Mouse (Mus musculus) frontal cortex, postnatal 14 days (tissue): Measurements from ENCODE around the gene Cenpa.
"Not testable (repeated sequence)": the region's sequence is repeated elsewhere in the genome, so short reads cannot be mapped to it uniquely, and the experiment has no call there.

Experiments
- DNase-seq, 2 experiments: peaks; one replicate each; pipeline ENCODE4 v3.0.0; 2022; ENCODE audit warnings: low spot score in 2 of 2

Gene Cenpa

DNA sequence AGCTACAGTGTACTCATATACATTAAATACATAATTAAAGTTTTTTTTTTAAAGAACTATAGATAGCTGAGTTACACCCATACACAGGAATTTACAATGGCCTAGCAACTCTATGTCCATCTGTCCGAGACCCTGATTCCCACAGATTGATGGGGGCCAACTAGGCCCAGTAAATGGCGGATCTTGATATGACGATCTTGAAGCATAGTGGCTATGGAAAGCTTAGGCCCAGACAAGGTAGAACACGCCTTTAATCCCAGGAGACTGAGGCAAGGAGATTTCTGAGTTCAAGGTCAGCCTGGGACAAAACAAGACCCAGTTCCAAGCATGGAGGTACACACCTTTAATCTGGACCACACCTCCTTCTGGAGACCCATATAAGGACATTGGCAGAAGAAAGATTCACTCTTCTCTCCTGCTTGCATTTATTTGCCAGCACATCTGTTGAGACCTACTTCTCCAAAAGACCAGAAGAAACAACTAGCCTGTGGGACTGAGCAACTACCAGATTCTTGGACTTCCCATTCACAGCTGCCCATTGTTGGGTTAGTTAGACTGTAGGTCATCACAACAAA, 12.2 kb downstream of the Cenpa start:
- no peak for DNase-seq

- DNase-seq: no peak
Measured at GRCm38 (mm10) chr5:30679593-30679992, 13.0 kb downstream of the Cenpa start.

DNA sequence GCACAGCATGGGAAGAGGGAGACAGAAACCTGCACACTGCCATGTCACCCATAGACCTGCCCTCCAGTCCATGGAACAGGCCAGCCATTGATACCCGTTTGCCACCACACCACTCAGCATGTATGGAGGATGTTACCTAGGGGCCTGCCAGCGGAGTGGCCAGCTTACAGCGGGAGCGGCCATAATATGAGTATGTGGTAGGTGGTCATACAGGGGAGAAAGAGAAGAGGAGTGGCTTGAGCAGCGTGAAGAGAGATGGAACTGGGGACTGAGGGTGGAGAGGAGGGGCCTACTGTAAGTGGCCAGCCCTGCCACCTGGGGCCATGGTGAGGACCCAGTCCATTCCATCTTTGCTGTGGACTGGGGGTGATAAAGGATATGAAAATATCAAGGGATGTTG, 15.4 kb downstream of the Cenpa start:
- DNase-seq: no peak

DNA sequence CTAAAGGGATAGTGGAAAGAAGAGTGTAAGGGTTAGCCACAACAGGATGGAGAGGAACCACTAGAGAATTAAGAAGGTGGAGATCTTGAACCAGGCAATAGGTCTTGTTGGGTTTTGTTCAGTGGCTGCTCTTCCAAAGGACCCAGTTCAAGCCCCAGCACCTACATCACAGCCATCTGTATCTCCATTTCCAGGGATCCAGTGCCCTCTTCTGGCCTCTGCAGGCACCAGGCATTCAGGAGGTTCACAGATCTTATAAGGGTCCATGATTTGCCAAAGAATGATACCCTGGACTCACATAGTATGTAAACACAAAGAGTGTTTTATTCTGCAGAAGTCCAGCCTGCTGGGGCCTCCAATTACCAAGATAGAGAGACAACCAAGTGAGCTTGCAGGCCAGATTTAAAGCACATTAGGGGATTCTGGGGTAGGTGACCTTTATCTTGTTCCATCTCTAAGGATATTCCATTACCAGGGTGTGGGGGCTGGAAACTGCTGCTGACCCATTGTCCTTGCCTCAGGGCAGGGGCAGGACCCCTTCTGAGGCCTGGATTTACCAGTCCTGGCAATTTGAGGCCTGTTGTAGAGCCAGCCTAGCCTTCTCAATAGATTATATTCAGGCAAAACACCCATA, 16.5 kb downstream of the Cenpa start:
- no peak for DNase-seq

- no peak for DNase-seq
Measured at GRCm38 (mm10) chr5:30683993-30684392, 17.4 kb downstream of the Cenpa start.

GRCm38 (mm10) chr5:30686781-30687180, 20.2 kb downstream of the Cenpa start:
- DNase-seq: no peak

DNA sequence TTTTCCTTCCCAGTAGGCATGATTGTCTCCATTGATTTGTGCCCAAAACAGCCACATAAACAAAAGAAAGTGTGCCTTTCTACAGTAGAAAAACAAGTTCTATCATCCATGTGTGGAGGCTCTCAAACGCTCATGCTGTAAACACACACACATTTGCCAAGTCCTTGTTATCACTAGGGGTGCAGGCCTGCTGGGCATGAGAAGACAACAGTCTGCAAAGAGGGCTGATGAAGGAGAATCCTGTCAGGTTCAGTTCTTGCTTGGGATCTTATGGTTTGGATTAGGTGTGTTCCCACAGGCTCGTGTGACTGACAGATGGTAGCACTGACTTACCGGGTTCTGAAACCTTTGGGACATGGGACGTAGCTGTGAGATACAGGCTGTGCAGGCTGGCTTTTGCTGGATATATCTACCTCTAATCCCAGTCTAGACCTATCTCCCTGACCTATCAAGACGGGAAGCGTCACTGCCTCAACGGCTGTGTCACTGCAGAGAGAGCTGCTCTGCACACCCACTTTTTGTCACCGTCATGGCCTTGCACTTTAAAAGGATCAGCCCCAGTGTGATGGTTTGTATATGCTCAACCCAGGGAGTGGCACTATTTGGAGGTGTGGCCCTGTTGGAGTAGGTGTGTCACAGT, 33.9 kb downstream of the Cenpa start:
- DNase-seq: no peak

- DNase-seq: not testable (repeated sequence)
Measured at GRCm38 (mm10) chr5:30701373-30701772, 34.8 kb downstream of the Cenpa start.

DNA sequence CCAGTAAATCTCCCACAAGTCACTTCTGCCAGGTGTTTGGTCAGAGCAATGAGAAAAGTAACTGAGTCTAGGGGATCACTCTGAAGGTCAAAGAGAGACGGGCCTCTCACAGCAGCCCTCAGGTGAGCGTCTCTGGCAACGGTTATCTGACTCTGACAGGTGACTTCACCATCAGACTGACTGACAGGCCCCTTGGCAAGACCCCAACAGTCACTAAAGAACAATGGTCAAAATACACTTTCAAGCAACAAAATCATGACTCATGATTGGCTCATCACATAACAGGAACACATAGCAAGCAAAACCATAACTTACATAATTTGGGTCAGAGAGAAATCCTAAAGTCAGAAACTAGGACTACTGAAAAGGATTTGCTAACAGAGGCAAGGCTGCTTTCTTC, 35.3 kb downstream of the Cenpa start:
- no peak for DNase-seq

DNA sequence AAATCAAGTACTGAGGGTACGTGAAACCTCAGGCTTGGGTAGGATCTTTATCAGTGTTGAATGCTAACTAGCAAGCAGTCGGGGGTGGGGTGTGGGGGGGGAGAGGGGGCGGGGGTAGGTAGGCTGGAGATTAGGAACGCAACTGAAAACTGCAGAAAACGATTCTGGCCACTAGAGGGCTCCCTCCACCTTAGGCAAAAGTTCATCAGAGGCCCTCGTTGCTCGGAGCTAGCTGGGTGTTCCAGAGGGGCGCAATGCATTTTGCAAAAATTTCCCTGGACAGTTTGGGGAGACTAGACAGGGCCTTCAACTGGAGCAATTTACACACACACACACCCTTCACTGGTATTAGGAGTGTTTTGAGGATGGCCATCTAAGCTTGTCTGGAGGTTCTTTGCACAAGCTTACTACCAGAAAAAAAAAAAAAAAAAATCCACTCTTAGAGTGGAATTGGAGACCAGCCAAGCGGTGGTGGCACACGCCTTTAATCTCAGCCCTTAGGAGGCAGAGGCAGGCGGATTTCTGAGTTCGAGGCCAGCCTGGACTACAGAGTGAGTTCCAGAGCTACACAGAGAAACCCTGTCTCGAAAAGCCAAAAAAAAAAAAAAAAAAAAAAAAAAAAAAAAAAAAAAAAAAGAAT, 43.3 kb downstream of the Cenpa start:
- peak; percentile 52 to 75 for DNase-seq

- peak; percentile 44 to 58 for DNase-seq
Measured at GRCm38 (mm10) chr5:30710486-30710885, 43.9 kb downstream of the Cenpa start.

DNA sequence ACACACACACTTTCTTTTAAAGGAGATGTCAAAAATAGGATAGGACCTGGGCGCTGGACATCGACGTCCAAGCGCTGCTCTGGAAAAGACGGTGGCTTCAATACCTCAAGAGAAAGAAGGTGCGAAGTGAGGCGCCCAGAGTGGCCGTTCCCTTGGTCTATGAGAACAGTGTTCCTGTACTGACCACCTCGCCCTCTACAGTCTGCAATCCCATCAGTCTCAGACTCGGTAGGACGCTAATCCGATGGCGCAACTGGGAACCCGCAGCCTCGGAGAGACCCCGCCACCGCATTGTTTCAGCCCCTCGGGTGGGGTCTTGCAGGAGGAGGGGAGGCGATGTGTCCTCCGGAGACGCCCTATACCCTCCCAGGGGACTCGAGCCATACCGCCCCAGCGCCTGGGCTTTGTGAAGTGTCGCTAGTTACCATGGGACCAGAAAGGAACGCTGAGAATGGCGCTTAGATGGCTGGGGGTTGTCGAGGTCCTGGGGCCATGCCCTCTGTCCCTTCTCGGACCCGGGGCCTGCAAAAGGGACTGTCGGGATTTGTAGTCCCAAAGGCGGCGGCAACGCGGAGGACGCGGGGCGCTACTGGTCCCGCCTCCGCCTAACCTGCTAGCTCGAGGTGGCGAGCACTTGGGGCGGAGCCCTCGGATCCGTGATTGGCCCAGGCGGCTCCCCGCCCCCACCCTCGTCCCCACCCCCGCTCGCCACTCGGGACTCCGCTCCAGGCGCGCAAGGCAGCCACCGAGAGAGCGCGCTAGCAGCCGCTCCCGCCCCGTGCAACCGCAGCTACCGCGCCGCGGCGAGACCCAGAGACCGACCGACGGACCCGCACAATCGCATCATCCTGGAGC, 44.8 kb downstream of the Cenpa start, which contains the start of gene Dpysl5:
Dpysl5 (plus strand) TSS at position 418 of the 855 bp plus-strand sequence.
- DNase-seq: peak; percentile 76 to 77

GRCm38 (mm10) chr5:30712002-30712390, 45.4 kb downstream of the Cenpa start:
- no peak for DNase-seq

DNA sequence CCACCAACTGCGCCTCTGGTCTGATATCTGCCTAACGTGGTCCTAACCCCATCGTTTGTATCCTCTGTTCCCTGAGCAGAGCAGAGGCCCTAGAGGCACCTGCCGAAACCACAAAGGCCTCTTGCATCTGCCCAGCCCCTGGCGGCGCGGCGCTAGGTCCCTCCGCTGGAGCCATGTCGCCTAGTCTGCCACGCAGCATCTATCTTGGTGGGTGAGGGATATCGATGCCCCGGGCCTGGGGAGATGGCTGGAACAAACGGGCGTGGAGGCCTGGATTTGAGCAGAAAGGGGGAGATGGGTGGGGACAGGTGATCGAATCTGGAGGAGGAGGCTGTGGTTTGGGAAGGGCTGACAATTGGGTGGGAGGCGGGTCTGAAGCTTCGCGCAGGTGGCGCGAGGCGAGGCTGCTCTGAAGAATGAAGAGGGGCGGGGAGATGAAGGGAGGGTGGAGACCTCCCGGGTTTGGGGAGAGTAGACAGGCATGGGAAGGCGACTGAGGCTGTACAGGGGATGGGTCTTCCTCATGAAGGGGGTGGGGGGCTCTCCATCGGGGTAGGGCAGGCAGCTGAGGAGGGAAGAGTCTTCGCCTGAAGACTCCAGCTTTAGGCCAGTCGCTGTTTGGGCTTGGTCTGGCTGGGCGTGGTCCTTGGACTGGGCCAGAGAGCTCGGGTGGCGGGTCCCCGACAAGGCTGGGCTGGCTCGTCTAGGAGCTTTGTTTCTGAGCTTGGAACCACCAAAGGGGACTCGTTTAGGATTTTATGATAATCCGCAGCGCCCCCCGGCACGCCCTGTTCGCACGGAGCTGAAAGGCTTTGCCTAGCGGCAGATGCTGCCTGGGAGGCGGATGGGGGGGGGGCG, 46.1 kb downstream of the Cenpa start:
- DNase-seq: peak in 1 of 2 experiments; percentile 25

DNA sequence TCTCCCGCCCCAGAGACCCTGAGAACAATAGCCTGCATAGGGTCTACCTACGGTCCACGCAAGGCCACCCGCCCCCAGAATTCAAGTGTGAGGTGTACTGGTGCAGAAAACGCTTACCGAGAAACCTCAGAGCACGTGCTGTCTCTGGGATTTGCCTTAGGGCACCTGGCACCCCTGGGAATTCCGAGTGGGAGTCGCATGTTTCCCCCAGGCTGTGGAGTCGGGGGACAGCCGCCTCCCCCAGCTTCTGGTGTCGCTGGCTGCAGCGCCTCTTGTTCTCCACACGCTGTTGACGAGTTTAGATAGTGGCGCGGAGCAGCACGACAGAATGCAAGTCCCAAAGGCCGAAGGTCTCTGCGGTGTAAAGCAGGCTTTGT, 46.7 kb downstream of the Cenpa start:
- peak in 1 of 2 experiments; percentile 17 for DNase-seq

DNA sequence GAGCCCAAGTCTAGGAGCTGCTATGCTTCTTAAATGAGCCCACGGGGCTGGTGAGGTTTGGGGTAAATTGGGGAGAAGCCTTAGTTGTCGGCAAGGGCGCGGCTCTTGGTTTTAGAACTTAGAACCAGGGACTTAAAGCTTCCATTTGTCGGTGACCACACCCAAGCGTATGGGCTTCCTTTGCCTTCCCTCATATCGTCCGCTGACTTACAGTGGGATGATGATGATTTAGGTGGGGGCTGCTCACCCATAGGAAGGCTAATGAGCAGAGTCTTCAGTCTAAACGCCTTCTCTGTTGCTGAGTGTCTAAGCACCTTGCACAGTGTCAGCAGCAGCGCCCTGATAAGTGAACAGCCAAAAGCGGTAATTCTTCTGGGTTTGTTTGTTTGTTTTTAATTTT, 47.1 kb downstream of the Cenpa start:
- DNase-seq: no peak

DNA sequence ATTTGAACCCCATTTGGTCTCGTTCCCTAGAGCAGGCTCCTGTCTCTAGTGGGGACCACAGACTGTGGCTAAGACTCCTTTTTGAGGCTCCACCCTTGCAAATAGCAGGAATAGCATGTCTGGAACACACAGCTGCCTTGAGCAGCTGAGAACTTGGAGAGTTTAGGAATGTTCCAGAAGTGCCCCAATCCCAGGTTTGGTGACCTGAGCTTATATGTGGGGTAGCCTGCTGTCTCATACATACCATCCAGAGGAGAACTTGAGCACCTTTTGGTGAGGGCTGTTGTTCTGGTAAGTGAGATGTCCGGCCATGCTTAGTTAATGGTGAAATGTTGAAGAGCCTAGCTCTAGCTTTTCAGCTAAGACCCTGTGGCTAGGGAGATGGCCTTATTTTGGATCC, 49.7 kb downstream of the Cenpa start:
- DNase-seq: no peak

DNA sequence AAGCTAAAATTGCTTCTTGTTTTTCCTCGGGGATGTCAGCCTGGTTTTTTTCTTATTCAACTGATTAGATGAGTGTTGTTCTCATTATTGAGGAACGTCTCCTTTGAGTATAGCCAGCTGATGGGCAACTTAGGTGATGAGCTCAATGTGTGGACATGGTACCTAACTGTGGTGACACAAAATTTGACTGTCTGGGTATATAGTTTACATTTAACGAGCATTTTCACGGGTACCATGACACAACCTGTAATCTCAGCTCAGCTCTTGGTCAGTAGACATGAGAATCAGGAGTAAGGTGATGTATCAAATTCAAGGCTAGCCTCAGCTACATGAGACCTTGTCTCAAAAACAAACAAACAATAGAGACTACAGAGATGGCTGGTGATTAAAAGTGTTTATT, 50.9 kb downstream of the Cenpa start:
- DNase-seq: no peak

DNA sequence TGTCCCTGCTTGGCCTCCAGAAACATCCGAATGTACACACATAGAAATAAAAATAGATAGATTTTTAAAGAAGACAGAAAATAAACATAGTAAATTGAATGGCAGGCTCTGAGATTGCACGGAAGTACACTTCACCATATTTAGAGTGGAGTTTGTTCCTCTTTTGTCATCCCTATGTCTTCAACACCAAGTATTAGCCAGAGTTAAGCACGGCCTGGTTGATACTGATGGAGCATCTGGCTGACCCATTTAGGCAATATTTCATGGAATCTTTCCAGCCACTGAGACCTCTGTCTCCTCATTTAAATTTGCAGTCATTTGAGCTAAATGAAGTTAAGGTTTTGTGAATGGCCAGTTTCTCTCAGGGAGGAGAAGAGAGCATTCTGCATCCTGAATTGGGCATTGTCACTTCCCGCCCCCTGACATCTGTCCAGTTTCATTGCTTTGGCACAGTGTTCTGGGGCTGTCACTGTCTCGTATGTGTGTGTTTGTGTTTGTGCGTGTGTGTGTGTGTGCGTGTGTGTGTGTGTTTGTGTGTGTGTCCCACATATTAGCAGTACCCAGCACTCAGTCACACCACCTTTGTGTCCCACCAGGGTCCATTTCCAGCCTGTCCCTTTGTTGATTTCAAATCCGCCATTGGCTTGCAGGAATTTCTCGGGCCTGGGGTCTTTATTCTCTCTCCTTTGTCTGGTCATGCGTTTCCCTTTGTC, 51.6 kb downstream of the Cenpa start:
- no peak for DNase-seq

- no peak for DNase-seq
Measured at GRCm38 (mm10) chr5:30721935-30722334, 55.4 kb downstream of the Cenpa start.
